Mouse (Mus musculus) thymus, postnatal 36 days (tissue): ENCODE results near the gene Nsd2.

ENCODE experiments used
- DNase-seq, 2 experiments: peaks; one replicate each; pipeline ENCODE4 v3.0.0; 2022; ENCODE audit warnings: mixed read lengths in 2 of 2

Nsd2 gene

DNA sequence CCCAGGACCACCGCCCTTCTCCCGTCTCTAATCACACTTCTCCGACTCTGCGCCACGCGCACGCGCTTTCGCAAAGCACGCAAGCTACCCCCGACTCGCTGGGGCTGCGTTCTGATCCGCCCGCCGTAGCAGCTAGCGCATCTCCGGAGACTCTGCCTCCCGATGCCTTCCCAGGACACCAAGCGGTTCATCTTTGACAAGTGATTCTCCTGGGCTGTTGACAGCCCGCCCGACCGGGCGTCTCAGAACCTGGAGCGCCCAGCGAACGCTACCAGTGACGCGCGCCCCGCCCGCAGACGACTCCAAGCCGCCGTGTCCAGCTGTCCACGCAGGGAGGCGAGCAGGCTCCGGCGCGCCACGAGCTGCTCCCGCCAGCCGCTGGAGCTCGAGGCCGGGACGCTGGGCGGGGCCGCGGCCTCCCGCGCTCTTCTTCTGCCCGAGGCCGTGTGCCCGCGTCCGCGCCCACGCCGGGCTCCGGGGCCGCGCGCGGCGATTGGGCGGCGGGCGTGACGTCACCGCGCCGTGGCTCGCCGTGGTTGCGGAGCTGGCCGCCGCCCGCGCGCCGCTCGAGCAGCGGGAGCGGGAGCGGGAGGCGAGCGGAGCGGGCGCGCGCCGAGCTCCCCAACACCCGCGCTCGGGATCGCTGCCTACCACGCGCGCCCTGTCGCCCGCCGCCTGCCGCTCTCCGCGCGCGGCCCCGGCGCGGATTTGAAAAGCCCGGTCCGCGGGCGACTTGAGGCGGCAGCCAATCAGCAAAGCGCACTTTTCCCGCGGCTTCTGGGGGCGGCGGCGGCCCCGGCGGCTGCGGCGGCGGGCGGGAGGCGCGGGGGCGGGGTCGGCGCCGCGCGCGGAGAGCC lies at the start of gene Nsd2:
Nsd2 (plus strand) TSS at position 850 of the 857 bp plus-strand sequence.
- peak; percentile 85 to 90 for DNase-seq

- DNase-seq = no peak
Measured at GRCm38 (mm10) chr5:33777195-33777594, 43.3 kb upstream of the Nsd2 start.

- no peak for DNase-seq
Measured at GRCm38 (mm10) chr5:33781964-33782344, 38.6 kb upstream of the Nsd2 start.

DNA sequence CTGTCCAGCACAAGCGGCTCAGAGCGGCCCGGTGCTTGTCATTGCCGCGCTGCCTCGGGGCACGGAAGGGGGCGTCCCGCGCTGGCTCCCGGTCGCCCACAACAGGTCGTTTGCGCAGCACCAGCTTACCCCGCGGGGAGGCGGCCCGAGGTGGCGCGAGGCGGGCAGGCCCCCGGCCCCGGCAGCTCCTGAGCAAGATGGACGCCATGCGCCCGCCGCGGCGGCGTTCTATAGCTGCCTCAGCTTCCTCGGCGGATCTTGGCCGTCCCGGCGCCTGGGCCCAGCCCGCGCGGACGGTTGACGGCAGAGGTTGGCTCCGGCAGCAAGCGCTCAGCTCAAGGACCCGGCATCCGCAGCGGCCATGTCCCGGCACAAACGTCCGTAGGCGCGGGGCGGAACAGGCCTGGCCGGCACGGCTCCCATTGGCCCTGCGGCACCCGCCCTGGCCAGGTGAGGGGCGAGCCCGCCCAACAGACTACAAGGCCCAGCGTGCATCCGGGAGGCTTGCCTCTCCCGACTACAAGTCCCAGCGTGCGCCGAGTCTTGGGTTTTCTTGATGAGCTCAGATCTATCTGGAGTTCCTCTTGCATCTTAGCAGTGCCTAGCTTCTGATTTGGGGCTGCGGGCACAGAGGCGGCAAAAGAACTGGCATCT lies 38.1 kb upstream of the Nsd2 start, which contains the start of gene Letm1:
Letm1 (minus strand) TSS at position 473 of the 654 bp plus-strand sequence.
- peak; percentile 91 to 94 for DNase-seq

DNA sequence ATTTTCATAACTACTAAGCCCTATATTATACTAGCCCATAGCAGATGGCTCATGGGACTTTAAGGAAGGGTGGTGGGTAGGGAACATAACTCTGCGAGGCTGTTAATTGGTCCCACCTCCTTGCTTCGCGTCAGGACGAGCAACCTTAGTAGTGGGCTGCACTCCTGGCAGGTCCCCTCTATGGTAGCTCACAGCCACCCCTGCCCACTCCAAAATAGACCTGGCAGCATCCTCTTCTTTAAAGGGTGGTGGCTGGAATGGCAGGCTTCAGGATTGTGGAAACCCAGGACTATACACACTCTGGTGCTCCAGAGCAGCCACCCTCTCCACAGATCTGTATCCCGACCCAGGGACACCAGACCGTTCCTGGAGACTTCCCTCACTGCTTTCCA lies 37.5 kb upstream of the Nsd2 start:
- DNase-seq = no peak

- no peak for DNase-seq
Measured at GRCm38 (mm10) chr5:33791912-33792643, 28.4 kb upstream of the Nsd2 start.

- no peak for DNase-seq
Measured at GRCm38 (mm10) chr5:33803337-33803736, 17.2 kb upstream of the Nsd2 start.

DNA sequence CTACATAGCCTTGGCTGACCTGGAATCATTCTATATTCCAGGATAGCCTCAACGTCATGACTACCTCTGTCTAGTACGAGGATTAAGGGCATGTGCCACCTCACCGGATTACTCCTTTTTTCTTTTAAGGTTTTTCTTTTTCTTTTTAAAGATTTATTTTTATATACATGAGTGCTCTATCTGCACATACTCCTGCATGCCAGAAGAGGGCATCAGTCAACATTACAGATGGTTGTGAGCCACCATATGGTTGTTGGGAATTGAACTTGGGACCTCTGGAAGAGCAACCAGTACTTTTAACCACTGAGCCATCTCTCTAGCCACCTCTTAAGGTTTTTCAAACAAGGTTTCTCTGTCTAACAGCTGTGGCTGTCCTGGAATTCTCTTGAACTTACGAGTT lies 9.0 kb upstream of the Nsd2 start:
- DNase-seq = no peak

DNA sequence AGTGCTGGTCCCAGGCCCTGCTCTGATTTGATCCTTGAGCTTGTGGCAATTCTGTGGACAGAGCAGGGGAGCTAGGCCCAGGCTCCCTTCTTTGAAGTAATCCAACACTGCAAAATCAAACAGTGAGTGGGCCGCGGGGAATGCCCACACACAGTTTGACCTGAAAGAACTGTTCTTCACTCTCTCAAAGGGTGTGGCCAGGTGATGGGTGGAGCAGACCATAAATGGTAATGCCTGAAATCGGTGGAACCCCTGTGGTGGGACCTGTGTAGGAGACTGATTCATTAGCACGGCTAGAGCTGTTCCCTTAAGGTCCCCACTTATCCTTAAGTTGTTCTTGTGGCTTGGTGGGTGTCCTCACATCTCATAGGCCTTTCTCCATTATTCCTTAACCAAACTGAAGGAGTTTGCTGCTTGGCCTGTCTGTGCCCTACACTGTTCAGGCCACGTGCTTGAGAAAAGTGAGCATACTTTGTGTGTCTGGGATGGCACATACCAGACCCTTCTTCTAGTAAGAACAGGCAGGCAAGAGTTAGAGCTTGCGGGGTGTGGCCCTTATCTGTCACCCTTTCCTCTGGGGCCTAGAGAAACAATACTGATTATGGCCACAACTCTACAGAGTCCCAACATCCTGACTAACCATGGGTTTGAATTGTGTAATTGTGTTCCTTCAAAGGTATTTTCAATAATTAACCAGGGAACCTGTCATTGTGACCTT lies 4.4 kb upstream of the Nsd2 start:
- DNase-seq = no peak

- DNase-seq = no peak
Measured at GRCm38 (mm10) chr5:33818104-33818503, 2.4 kb upstream of the Nsd2 start.

DNA sequence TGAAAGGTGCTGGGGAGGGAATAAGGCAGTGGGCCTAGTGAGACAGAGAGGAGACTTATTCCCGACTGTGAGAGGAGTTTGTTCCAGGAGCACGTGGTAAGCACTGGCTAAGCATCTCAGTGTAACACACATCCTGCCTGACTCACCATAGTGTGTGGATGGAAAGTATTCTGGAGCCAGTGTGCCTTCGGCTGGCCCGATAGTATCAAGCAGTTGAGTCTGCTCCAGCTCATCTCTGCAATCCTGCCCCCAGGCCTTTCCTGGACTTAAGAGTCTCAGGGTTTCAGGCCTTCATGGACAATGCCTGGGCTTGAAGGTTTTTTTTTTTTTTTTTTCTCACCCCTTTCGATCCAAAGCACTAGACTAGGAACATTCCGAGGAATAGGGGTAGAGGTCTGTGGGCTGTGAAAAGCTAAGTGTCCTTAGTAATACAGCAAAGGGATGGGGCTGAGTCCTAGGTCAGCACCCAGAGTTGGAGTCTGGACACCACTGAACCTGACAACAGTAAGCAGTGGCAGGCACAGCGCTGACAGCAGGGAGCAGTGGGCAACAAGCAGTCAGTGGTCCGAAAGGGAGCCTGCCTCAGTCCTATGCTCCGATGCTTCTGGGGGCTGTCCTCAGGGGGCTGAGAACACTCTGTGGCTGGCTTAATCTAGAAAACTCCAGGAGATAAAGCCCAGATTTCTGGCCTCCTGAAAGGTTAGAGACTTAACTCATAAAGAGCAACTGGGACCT lies 1.2 kb upstream of the Nsd2 start:
- peak in 1 of 2 experiments; percentile 20 for DNase-seq

DNA sequence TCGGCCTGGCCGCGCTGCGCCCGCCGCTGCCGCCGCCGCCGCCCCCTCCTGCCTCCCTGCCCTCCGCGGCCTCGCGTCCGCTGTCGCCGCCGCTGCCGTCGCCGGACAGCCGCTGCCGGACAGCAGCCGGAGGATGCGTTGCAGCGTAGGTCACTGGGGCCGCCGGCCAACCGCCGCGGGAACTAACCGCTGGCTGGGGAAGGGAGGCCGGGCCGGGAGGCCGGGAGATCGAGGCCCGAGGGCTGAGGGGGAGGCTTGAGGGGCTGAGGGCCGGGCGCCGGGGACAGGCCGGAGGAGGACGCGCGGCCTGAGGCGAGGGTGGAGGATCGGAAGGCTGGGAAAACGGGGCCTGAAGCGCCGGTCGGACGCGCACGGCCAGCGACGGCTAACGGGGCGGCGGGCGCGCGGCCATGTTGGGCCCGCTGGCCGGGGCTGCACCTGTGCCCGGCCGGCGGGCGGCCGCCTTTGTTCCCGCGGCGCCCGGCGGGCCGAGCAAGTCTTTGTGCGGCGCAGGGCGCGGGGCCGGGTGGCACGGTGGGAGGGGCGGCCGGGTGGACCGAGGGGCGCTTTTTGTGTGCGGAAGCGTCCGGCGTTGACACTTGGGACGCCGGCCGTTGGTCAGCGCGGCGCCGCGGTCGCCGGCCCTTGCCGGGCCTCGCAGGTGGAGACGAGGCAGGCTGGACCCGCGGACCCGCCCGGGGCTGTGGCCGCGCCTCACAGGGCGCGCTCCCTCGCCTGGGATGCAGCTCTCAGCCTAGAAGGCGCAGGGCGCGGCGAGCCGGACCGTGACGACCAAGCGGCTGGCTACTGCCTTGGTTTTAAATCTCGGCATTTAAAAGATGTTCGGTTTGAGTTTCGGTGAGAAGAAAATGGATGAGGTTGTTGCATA lies 452 bp downstream of the Nsd2 start:
- DNase-seq = peak; percentile 49 to 60

GRCm38 (mm10) chr5:33821901-33822427 lies 1.4 kb downstream of the Nsd2 start:
- DNase-seq = no peak

- no peak for DNase-seq
Measured at GRCm38 (mm10) chr5:33822456-33822855, 1.9 kb downstream of the Nsd2 start.

- DNase-seq = no peak
Measured at GRCm38 (mm10) chr5:33826001-33826400, 5.5 kb downstream of the Nsd2 start.

DNA sequence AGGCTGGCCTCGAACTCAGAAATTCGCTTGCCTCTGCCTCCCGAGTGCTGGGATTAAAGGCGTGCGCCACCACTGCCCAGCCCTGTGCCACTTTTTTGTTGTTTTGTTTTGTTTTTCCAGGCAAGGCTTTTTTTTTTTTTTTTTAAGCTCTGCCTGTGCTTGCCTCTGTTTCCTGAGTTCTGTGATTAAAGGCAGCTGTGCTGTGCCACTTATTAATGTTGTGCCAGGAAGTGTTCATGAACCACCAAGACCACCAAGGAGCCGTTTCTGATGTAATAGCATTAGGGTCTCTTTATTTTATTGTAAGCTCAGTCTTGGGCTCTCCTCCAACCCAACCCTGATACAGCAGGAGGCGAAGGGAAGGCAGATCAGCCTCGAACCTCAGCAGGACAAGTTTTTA lies 7.6 kb downstream of the Nsd2 start:
- DNase-seq = no peak

- no peak for DNase-seq
Measured at GRCm38 (mm10) chr5:33829958-33830357, 9.4 kb downstream of the Nsd2 start.

GRCm38 (mm10) chr5:33830832-33831231 lies 10.3 kb downstream of the Nsd2 start:
- peak; percentile 34 to 45 for DNase-seq

- no peak for DNase-seq
Measured at GRCm38 (mm10) chr5:33841331-33841730, 20.8 kb downstream of the Nsd2 start.

- DNase-seq = no peak
Measured at GRCm38 (mm10) chr5:33842549-33842948, 22.0 kb downstream of the Nsd2 start.

- DNase-seq = peak; percentile 56 to 75
Measured at GRCm38 (mm10) chr5:33851466-33851865, 30.9 kb downstream of the Nsd2 start.
